Mouse (Mus musculus): ENCODE results near the gene Atp13a2. TPM values are rescaled to one million over a fixed set of nuclear protein-coding genes. Genes with fewer than 3 reads are reported as not detected.

Gene Atp13a2
- total RNA-seq, 2 experiments from 2014 or later, result 25.2 to 28.7 TPM

GRCm38 (mm10) chr4:140960781-140961466 lies 25.7 kb upstream of the Atp13a2 start, which contains the start of gene Sdhb:
Gene Sdhb (plus strand): TSS chr4:140961203.
- ATAC-seq (replicated peaks; ENCODE audit: low FRiP score, low TSS enrichment, poor library complexity, severe bottlenecking), result peak; percentile 91

- ATAC-seq (replicated peaks; ENCODE audit: low FRiP score, low TSS enrichment, poor library complexity, severe bottlenecking), result peak; percentile 11
Observed at GRCm38 (mm10) chr4:140961467-140962206, 25.0 kb upstream of the Atp13a2 start.

- no peak for ATAC-seq (replicated peaks; ENCODE audit: low FRiP score, low TSS enrichment, poor library complexity, severe bottlenecking)
Observed at GRCm38 (mm10) chr4:140962207-140962909, 24.3 kb upstream of the Atp13a2 start.

- no peak for ATAC-seq (replicated peaks; ENCODE audit: low FRiP score, low TSS enrichment, poor library complexity, severe bottlenecking)
Observed at GRCm38 (mm10) chr4:140962950-140963349, 23.7 kb upstream of the Atp13a2 start.

- no peak for ATAC-seq (replicated peaks; ENCODE audit: low FRiP score, low TSS enrichment, poor library complexity, severe bottlenecking)
Observed at GRCm38 (mm10) chr4:140963941-140964597, 22.6 kb upstream of the Atp13a2 start.

- 0 out of 2 replicates have a peak, but pooled peaks have one; percentile 17 for ATAC-seq (replicated peaks; ENCODE audit: low FRiP score, low TSS enrichment, poor library complexity, severe bottlenecking)
Observed at GRCm38 (mm10) chr4:140964620-140965019, 22.1 kb upstream of the Atp13a2 start.

- ATAC-seq (replicated peaks; ENCODE audit: low FRiP score, low TSS enrichment, poor library complexity, severe bottlenecking), result no peak
Observed at GRCm38 (mm10) chr4:140967386-140968159, 19.1 kb upstream of the Atp13a2 start.

GRCm38 (mm10) chr4:140971691-140972090 lies 15.0 kb upstream of the Atp13a2 start:
- ATAC-seq (replicated peaks; ENCODE audit: low FRiP score, low TSS enrichment, poor library complexity, severe bottlenecking), result no peak

GRCm38 (mm10) chr4:140974408-140974807 lies 12.3 kb upstream of the Atp13a2 start:
- ATAC-seq (replicated peaks; ENCODE audit: low FRiP score, low TSS enrichment, poor library complexity, severe bottlenecking), result no peak

GRCm38 (mm10) chr4:140975356-140975755 lies 11.3 kb upstream of the Atp13a2 start:
- ATAC-seq (replicated peaks; ENCODE audit: low FRiP score, low TSS enrichment, poor library complexity, severe bottlenecking), result no peak

- no peak for ATAC-seq (replicated peaks; ENCODE audit: low FRiP score, low TSS enrichment, poor library complexity, severe bottlenecking)
Observed at GRCm38 (mm10) chr4:140977278-140977677, 9.4 kb upstream of the Atp13a2 start.

- 0 out of 2 replicates have a peak, but pooled peaks have one; percentile 28 for ATAC-seq (replicated peaks; ENCODE audit: low FRiP score, low TSS enrichment, poor library complexity, severe bottlenecking)
Observed at GRCm38 (mm10) chr4:140977886-140978692, 8.6 kb upstream of the Atp13a2 start.

- no peak for ATAC-seq (replicated peaks; ENCODE audit: low FRiP score, low TSS enrichment, poor library complexity, severe bottlenecking)
Observed at GRCm38 (mm10) chr4:140981605-140982004, 5.1 kb upstream of the Atp13a2 start.

- ATAC-seq (replicated peaks; ENCODE audit: low FRiP score, low TSS enrichment, poor library complexity, severe bottlenecking), result no peak
Observed at GRCm38 (mm10) chr4:140982808-140983207, 3.9 kb upstream of the Atp13a2 start.

- peak; percentile 78 for ATAC-seq (replicated peaks; ENCODE audit: low FRiP score, low TSS enrichment, poor library complexity, severe bottlenecking)
Observed at GRCm38 (mm10) chr4:140983442-140983841, 3.2 kb upstream of the Atp13a2 start.

- ATAC-seq (replicated peaks; ENCODE audit: low FRiP score, low TSS enrichment, poor library complexity, severe bottlenecking), result no peak
Observed at GRCm38 (mm10) chr4:140984544-140984943, 2.1 kb upstream of the Atp13a2 start.

- 0 out of 2 replicates have a peak, but pooled peaks have one; percentile 1 for ATAC-seq (replicated peaks; ENCODE audit: low FRiP score, low TSS enrichment, poor library complexity, severe bottlenecking)
Observed at GRCm38 (mm10) chr4:140986024-140986710, 506 bp upstream of the Atp13a2 start.

Data from megakaryocyte-erythroid progenitor cell, adult 5-6 weeks (primary cell).